Mouse (Mus musculus) midbrain, postnatal 0 days (tissue): ENCODE measurements around the gene Tbkbp1. TPM values are rescaled to one million over a fixed set of nuclear protein-coding genes. Genes with fewer than 3 reads are reported as not detected.

ENCODE experiments used
- ATAC-seq: fragments of 200-750 bp; cut with Nextera tagmentation; 2 replicates; pipeline ENCODE4 v1.8.0; 2017; ENCODE audit warnings: moderate number of reproducible peaks, mild to moderate bottlenecking, moderate TSS enrichment, moderate library complexity; ENCODE audit not compliant: low FRiP score
- DNase-seq: peaks from one replicate; pipeline ENCODE4 v3.0.0-alpha.2; 2015; ENCODE audit warnings: low spot score
- H3K27ac ChIP-seq: fragments of 300-500 bp; sonication (generic); 2 replicates; pipeline ENCODE4 v1.5.1; 2014; ENCODE audit warnings: low read depth, mild to moderate bottlenecking, low read length, mixed read lengths
- H3K27me3 ChIP-seq: fragments of 300-500 bp; sonication (generic); 2 replicates; pipeline ENCODE4 v1.6.1; 2014; ENCODE audit warnings: low read length, control low read depth, mixed read lengths; ENCODE audit not compliant: insufficient read depth
- H3K36me3 ChIP-seq: fragments of 300-500 bp; sonication (generic); 2 replicates; pipeline ENCODE4 v1.6.1; 2014; ENCODE audit warnings: low read length, control low read depth, mixed read lengths; ENCODE audit not compliant: insufficient read depth
- H3K4me1 ChIP-seq: fragments of 300-500 bp; sonication (generic); 2 replicates; pipeline ENCODE4 v1.6.1; 2014; ENCODE audit warnings: mild to moderate bottlenecking, control low read depth, antibody characterized with exemption, low read length, mixed read lengths; ENCODE audit not compliant: insufficient read depth
- H3K4me2 ChIP-seq: fragments of 300-500 bp; sonication (generic); 2 replicates; pipeline ENCODE4 v1.6.1; 2014; ENCODE audit warnings: low read depth, mild to moderate bottlenecking, low read length, mixed read lengths; ENCODE audit not compliant: poor library complexity, severe bottlenecking
- H3K4me3 ChIP-seq: fragments of 300-500 bp; sonication (generic); 2 replicates; pipeline ENCODE4 v1.5.1; 2014; ENCODE audit warnings: low read depth, mild to moderate bottlenecking, low read length, moderate library complexity
- H3K9ac ChIP-seq: fragments of 300-500 bp; sonication (generic); replicated peaks from 2 replicates; pipeline ENCODE4 v1.6.1; 2014; ENCODE audit warnings: mild to moderate bottlenecking, low read length, moderate library complexity, mixed read lengths; ENCODE audit not compliant: poor library complexity, severe bottlenecking
- H3K9me3 ChIP-seq: fragments of 300-500 bp; sonication (generic); 2 replicates; pipeline ENCODE4 v1.6.1; 2016; ENCODE audit warnings: low read length, control low read depth
- CTCF ChIP-seq: IDR thresholded peaks from 2 replicates; pipeline ENCODE4 v1.5.1; 2016; ENCODE audit warnings: antibody characterized with exemption, mild to moderate bottlenecking
- WGBS: fragments of 180-500 bp; shearing (Covaris S2); extraction: QIAGEN DNeasy Blood & Tissue Kit; methylation state at CpG from one replicate; pipeline ENCODE4 v1.1.7; 2014; 5-methylcytosine and 5-hydroxymethylcytosine counted together
- microRNA-seq: library from miRNA; unstranded; fragments of <30 nt; microRNA quantifications from one replicate; pipeline ENCODE4, GENCODE M21; 2016; ENCODE audit warnings: borderline number of aligned reads
- polyA plus RNA-seq: library from polyadenylated mRNA; unstranded; fragments of >200 nt; fragmentation: Nextera tagmentation; extraction: Ambion mirVana; gene quantifications from 2 replicates; pipeline ENCODE4 v1.2.1, GENCODE M21; 2015
- total RNA-seq: library from RNA; depleted of rRNA; stranded (reverse); fragments of >200 nt; gene quantifications from 2 replicates; pipeline ENCODE4 v1.2.3, GENCODE M21; 2014; rRNA removed

The Tbkbp1 gene
- total and polyA plus RNA-seq, 2 experiments from 2014 or later, result 10.3 to 45.3 TPM

GRCm38 (mm10) chr11:97103163-97104090, 47.9 kb downstream of the Tbkbp1 start:
- 92% methylated on average over 10 of the region's 10 CpGs for WGBS
- no peaks in the 10 kb centered on the region; the same call in 1 of the 2 replicates for H3K27me3 ChIP-seq
- H3K9ac ChIP-seq, result no peak overlapping the region

GRCm38 (mm10) chr11:97101722-97102121, 49.6 kb downstream of the Tbkbp1 start:
- peak; percentile 67 for TF ChIP-seq CTCF
- Histone ChIP-seq H3K9ac (no peak overlapping the region), H3K27ac (no peak overlapping the region), H3K4me3 (no peak overlapping the region), H3K9me3 (no peaks in the 10 kb centered on the region), H3K27me3 (no peaks in the 10 kb centered on the region; the same call in none of the 2 replicates), H3K4me1 (no peaks in the 10 kb centered on the region), H3K4me2 (no peak overlapping the region), H3K36me3 (no peaks in the 10 kb centered on the region)
- DNase-seq (peak; percentile 66), ATAC-seq (no peak)
- 14% methylated on average over 9 of the region's 9 CpGs for WGBS

More at GRCm38 (mm10) chr11:97103163-97104090, 47.9 kb downstream of the Tbkbp1 start:
- Histone ChIP-seq H3K9me3 (no peaks in the 10 kb centered on the region), H3K4me2 (no peak overlapping the region), H3K36me3 (no peaks in the 10 kb centered on the region), H3K4me1 (no peaks in the 10 kb centered on the region), H3K4me3 (no peak overlapping the region), H3K27ac (no peak overlapping the region)
- DNase-seq (no peak), ATAC-seq (no peak)
- TF ChIP-seq CTCF, result no peak

GRCm38 (mm10) chr11:97098791-97099190, 52.5 kb downstream of the Tbkbp1 start:
- Histone ChIP-seq H3K27ac (no peak overlapping the region), H3K9ac (no peak overlapping the region), H3K36me3 (no peaks in the 10 kb centered on the region), H3K27me3 (no peaks in the 10 kb centered on the region; the same call in none of the 2 replicates), H3K9me3 (no peaks in the 10 kb centered on the region), H3K4me3 (no peak overlapping the region), H3K4me1 (no peaks in the 10 kb centered on the region), H3K4me2 (no peak overlapping the region)
- DNase-seq (no peak), ATAC-seq (no peak)
- no peak for TF ChIP-seq CTCF
- WGBS, result 30% methylated on average over 18 of the region's 18 CpGs

DNA sequence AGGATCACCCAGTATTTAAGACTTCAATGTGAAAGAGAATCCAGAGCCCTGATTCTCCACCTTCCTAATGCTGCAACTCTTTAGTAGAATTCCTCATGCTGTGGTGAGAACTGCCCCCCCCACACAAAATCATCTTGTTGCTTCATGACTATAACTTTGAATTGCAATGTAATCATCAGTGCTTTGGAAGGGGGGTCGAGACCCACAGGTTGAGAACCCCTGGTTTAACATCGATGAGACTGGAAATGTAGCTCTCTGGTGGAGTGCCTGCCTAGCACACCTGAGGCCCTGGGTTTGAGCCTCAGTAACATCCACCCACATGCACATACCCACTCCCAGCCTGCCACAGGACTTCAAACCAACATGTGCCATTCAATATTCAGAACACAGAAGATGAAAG, 56.7 kb downstream of the Tbkbp1 start:
- H3K4me2 ChIP-seq, result no peak overlapping the region
- no peak for ATAC-seq
- no peaks in the 10 kb centered on the region; the same call in none of the 2 replicates for H3K27me3 ChIP-seq
- TF ChIP-seq CTCF, result no peak
- no peak overlapping the region for H3K4me3 ChIP-seq
- H3K27ac ChIP-seq, result no peak overlapping the region
- H3K4me1 ChIP-seq, result no peaks in the 10 kb centered on the region
- H3K36me3 ChIP-seq, result no peaks in the 10 kb centered on the region
- 73% methylated on average over 2 of the region's 2 CpGs for WGBS
- H3K9ac ChIP-seq, result no peak overlapping the region
- no peaks in the 10 kb centered on the region for H3K9me3 ChIP-seq
- no peak for DNase-seq

DNA sequence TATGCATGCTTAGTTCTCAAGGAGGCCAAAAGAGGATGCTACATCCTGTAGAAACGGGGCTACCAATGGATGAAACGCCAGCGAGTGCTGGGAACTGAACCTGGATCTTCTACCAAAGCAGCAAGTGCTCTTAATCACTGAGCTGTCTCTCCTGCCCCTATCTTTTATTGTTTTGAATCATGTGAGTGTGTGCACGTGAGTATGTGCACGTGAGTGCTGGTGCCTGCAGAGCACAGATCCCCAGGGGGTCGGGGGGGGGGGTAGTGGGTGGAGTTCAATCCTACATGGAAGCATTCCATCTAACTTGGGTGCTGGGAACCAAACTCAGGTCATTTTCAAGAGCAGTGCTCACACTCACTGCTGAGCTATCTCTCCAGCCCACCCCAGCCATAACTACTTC, 64.9 kb downstream of the Tbkbp1 start:
- H3K4me1 ChIP-seq, result no peaks in the 10 kb centered on the region
- H3K27me3 ChIP-seq, result no peaks in the 10 kb centered on the region
- H3K4me3 ChIP-seq, result no peak overlapping the region
- H3K4me2 ChIP-seq, result no peak overlapping the region
- DNase-seq (no peak), ATAC-seq (no peak)
- 70% methylated on average over 6 of the region's 6 CpGs for WGBS
- no peaks in the 10 kb centered on the region for H3K36me3 ChIP-seq
- no peak overlapping the region for H3K27ac ChIP-seq
- no peaks in the 10 kb centered on the region for H3K9me3 ChIP-seq
- no peak overlapping the region for H3K9ac ChIP-seq
- no peak for TF ChIP-seq CTCF

Small RNAs within 50 kb of the gene (microRNA-seq; reads per million reads assigned to microRNA genes)
- 1.0 reads per million for gene Mir7235

Other genes starting within 250 kb of the Tbkbp1 start
- 43.6 and 48.3 TPM in 2 replicates for gene Cdk5rap3, start 235.0 kb downstream of the Tbkbp1 start, total RNA-seq
- 83.9 and 85.1 TPM in 2 replicates for gene Cdk5rap3, start 235.0 kb downstream of the Tbkbp1 start, polyA plus RNA-seq
- gene Prr15l, start 223.4 kb downstream of the Tbkbp1 start, total RNA-seq, result 0.27 TPM in 1 of 2 replicates, not detected in the other
- 0.51 and 0.56 TPM in 2 replicates for gene Prr15l, start 223.4 kb downstream of the Tbkbp1 start, polyA plus RNA-seq
- gene Pnpo, start 207.5 kb downstream of the Tbkbp1 start, total RNA-seq, result 26.9 and 28.6 TPM in 2 replicates
- gene Pnpo, start 207.5 kb downstream of the Tbkbp1 start, polyA plus RNA-seq, result 36.8 and 37.4 TPM in 2 replicates
- gene Sp2, start 168.5 kb downstream of the Tbkbp1 start, total RNA-seq, result 5.2 and 5.9 TPM in 2 replicates
- 13.4 and 13.7 TPM in 2 replicates for gene Sp2, start 168.5 kb downstream of the Tbkbp1 start, polyA plus RNA-seq
- 0.33 and 1.1 TPM in 2 replicates for gene Sp6, start 138.1 kb downstream of the Tbkbp1 start, total RNA-seq
- 0.43 and 0.51 TPM in 2 replicates for gene Sp6, start 138.1 kb downstream of the Tbkbp1 start, polyA plus RNA-seq
- gene Scrn2, start 121.6 kb downstream of the Tbkbp1 start, total RNA-seq, result 19.6 and 22.3 TPM in 2 replicates
- gene Scrn2, start 121.6 kb downstream of the Tbkbp1 start, polyA plus RNA-seq, result 11.1 and 11.9 TPM in 2 replicates
- gene Lrrc46, start 110.1 kb downstream of the Tbkbp1 start, total RNA-seq, result 1.4 and 2.7 TPM in 2 replicates
- gene Lrrc46, start 110.1 kb downstream of the Tbkbp1 start, polyA plus RNA-seq, result 2.4 and 3.3 TPM in 2 replicates
- 42.1 and 67.7 TPM in 2 replicates for gene Mrpl10, start 109.9 kb downstream of the Tbkbp1 start, total RNA-seq
- gene Mrpl10, start 109.9 kb downstream of the Tbkbp1 start, polyA plus RNA-seq, result 56.6 and 63.7 TPM in 2 replicates
- gene Osbpl7, start 100.9 kb downstream of the Tbkbp1 start, total RNA-seq, result 12.6 and 14.6 TPM in 2 replicates
- gene Osbpl7, start 100.9 kb downstream of the Tbkbp1 start, polyA plus RNA-seq, result 10.7 and 13.9 TPM in 2 replicates
- 0.11 and 0.24 TPM in 2 replicates for gene Tbx21, start 36.2 kb downstream of the Tbkbp1 start, total RNA-seq
- gene Tbx21, start 36.2 kb downstream of the Tbkbp1 start, polyA plus RNA-seq, result 0.14 and 0.15 TPM in 2 replicates
- gene Kpnb1, start 36.4 kb upstream of the Tbkbp1 start, total RNA-seq, result 104 and 118 TPM in 2 replicates
- gene Kpnb1, start 36.4 kb upstream of the Tbkbp1 start, polyA plus RNA-seq, result 23.0 and 25.0 TPM in 2 replicates
- 52.5 and 81.0 TPM in 2 replicates for gene Npepps, start 129.1 kb upstream of the Tbkbp1 start, total RNA-seq
- gene Npepps, start 129.1 kb upstream of the Tbkbp1 start, polyA plus RNA-seq, result 97.8 and 109 TPM in 2 replicates
- 21.4 and 29.1 TPM in 2 replicates for gene Mrpl45, start 164.2 kb upstream of the Tbkbp1 start, total RNA-seq
- 33.0 and 36.0 TPM in 2 replicates for gene Mrpl45, start 164.2 kb upstream of the Tbkbp1 start, polyA plus RNA-seq
- 0.57 and 0.71 TPM in 2 replicates for gene Gpr179, start 200.6 kb upstream of the Tbkbp1 start, total RNA-seq
- gene Gpr179, start 200.6 kb upstream of the Tbkbp1 start, polyA plus RNA-seq, result 0.66 and 0.78 TPM in 2 replicates
- 54.9 and 60.4 TPM in 2 replicates for gene Socs7, start 211.1 kb upstream of the Tbkbp1 start, total RNA-seq
- 6.9 and 7.4 TPM in 2 replicates for gene Socs7, start 211.1 kb upstream of the Tbkbp1 start, polyA plus RNA-seq